Mouse (Mus musculus) adrenal gland, postnatal 4 days (tissue): ENCODE data around the gene Rexo4. TPM values are rescaled to one million over a fixed set of nuclear protein-coding genes. Genes with fewer than 3 reads are reported as not detected.

Experiments
- DNase-seq, 2 experiments: peaks; one replicate each; pipeline ENCODE4 v3.0.0; 2021 to 2022; ENCODE audit warnings: low spot score in 2 of 2, mixed read lengths in 2 of 2
- total RNA-seq, 2 experiments: library from RNA; stranded (reverse); gene quantifications; 2 replicates each; pipeline ENCODE4 v1.2.3; 2021

Gene Rexo4
- total RNA-seq, 2 experiments from 2014 or later = 40.7 to 43.0 TPM

GRCm38 (mm10) chr2:26910994-26911765, 53.0 kb downstream of the Rexo4 start:
- DNase-seq = peak; percentile 46 to 56

- DNase-seq = peak; percentile 99 to 100
These were observed 53.8 kb downstream of the Rexo4 start, which contains the start of the genes Med22 and Rpl7a for GRCm38 (mm10) chr2:26910124-26910993. Med22 (minus strand) TSS chr2:26910677. Rpl7a (plus strand) TSS chr2:26910764.

- DNase-seq = no peak
These were observed 54.8 kb downstream of the Rexo4 start for GRCm38 (mm10) chr2:26909387-26909784.

GRCm38 (mm10) chr2:26908710-26909386, 55.3 kb downstream of the Rexo4 start:
- DNase-seq = no peak

GRCm38 (mm10) chr2:26907109-26907508, 57.1 kb downstream of the Rexo4 start:
- no peak for DNase-seq

GRCm38 (mm10) chr2:26906431-26906830, 57.8 kb downstream of the Rexo4 start:
- no peak for DNase-seq

DNA sequence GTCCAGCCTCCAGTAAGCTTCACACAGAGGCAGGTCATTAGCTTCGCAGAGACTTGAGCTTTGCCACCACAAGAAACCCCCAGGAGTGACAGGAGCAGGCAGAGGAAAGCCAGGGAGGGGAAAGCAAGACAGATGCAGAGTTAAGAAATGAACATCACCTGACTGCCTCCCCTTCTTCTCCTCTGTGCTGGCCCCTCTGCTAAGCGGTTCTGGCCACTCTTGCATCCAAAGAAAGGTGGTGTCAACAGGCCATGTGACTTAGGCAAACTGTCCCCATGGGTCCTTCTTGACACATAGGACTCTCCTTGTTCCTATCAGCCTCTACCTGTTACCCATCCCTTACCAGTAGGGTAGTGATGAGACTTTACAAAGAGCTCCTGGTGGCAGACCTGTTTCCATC, 58.2 kb downstream of the Rexo4 start:
- no peak for DNase-seq

Other genes starting within 250 kb of the Rexo4 start
- not detected for gene Abo, start 99.4 kb downstream of the Rexo4 start, total RNA-seq
- 10 to 100 TPM; 31.1 to 31.7 TPM for gene Surf6, start 61.5 kb downstream of the Rexo4 start, total RNA-seq
- gene Med22, start 53.7 kb downstream of the Rexo4 start, total RNA-seq = 10 to 100 TPM; 61.2 to 65.8 TPM
- gene Rpl7a, start 53.6 kb downstream of the Rexo4 start, total RNA-seq = 100 to 1,000 TPM; 585 to 598 TPM
- gene Surf2, start 48.0 kb downstream of the Rexo4 start, total RNA-seq = 10 to 100 TPM; 42.6 to 43.6 TPM
- gene Surf1, start 47.9 kb downstream of the Rexo4 start, total RNA-seq = 100 to 1,000 TPM in 1 of 2 experiments, 10 to 100 TPM in 1; 90.9 to 103 TPM
- 100 to 1,000 TPM; 151 to 163 TPM for gene Surf4, start 30.5 kb downstream of the Rexo4 start, total RNA-seq
- under 1 TPM; 0.31 to 0.73 TPM for gene Stkld1, start 30.3 kb downstream of the Rexo4 start, total RNA-seq
- under 1 TPM; 0.08 to 0.85 TPM for gene Adamts13, start 9.0 kb upstream of the Rexo4 start, total RNA-seq
- 10 to 100 TPM; 49.8 to 53.7 TPM for gene Cacfd1, start 45.5 kb upstream of the Rexo4 start, total RNA-seq
- 1 to 10 TPM; 1.3 TPM for gene Slc2a6, start 63.6 kb upstream of the Rexo4 start, total RNA-seq
- 1 to 10 TPM in 1 of 2 experiments, under 1 TPM in 1; 0.59 to 1.8 TPM for gene Mymk, start 107.8 kb upstream of the Rexo4 start, total RNA-seq
- gene Adamtsl2, start 115.0 kb upstream of the Rexo4 start, total RNA-seq = 10 to 100 TPM in 1 of 2 experiments, 1 to 10 TPM in 1; 9.6 to 13.5 TPM
- 1 to 10 TPM; 4.0 to 5.0 TPM for gene Fam163b, start 178.1 kb upstream of the Rexo4 start, total RNA-seq
- 100 to 1,000 TPM; 515 to 549 TPM for gene Dbh, start 200.8 kb upstream of the Rexo4 start, total RNA-seq